Mouse (Mus musculus) hindbrain, embryonic 13.5 days (tissue): ENCODE results near the gene Gm10959. TPM values are rescaled to one million over a fixed set of nuclear protein-coding genes. Genes with fewer than 3 reads are reported as not detected.

ENCODE experiments used
- ATAC-seq: fragments of 200-750 bp; cut with Nextera tagmentation; 2 replicates; pipeline ENCODE4 v1.8.0; 2017; ENCODE audit warnings: moderate TSS enrichment; ENCODE audit not compliant: low FRiP score
- H3K27ac ChIP-seq: fragments of 300-500 bp; sonication (generic); 2 replicates; pipeline ENCODE4 v1.5.1; 2015; ENCODE audit warnings: inconsistent platforms, mild to moderate bottlenecking, moderate library complexity
- H3K27me3 ChIP-seq: fragments of 300-500 bp; sonication (generic); 2 replicates; pipeline ENCODE4 v1.6.1; 2015; ENCODE audit warnings: mild to moderate bottlenecking, inconsistent platforms
- H3K36me3 ChIP-seq: fragments of 300-500 bp; sonication (generic); 2 replicates; pipeline ENCODE4 v1.6.1; 2015; ENCODE audit warnings: mild to moderate bottlenecking, inconsistent platforms
- H3K4me1 ChIP-seq: fragments of 300-500 bp; sonication (generic); replicated peaks from 2 replicates; pipeline ENCODE4 v1.6.1; 2015; ENCODE audit warnings: inconsistent platforms
- H3K4me2 ChIP-seq: fragments of 300-500 bp; sonication (generic); 2 replicates; pipeline ENCODE4 v1.6.1; 2015; ENCODE audit warnings: inconsistent platforms, mild to moderate bottlenecking, moderate library complexity
- H3K4me3 ChIP-seq: fragments of 300-500 bp; sonication (generic); 2 replicates; pipeline ENCODE4 v1.5.1; 2015; ENCODE audit warnings: mild to moderate bottlenecking, inconsistent platforms
- H3K9ac ChIP-seq: fragments of 300-500 bp; sonication (generic); 2 replicates; pipeline ENCODE4 v1.6.1; 2015; ENCODE audit warnings: mild to moderate bottlenecking, inconsistent platforms
- H3K9me3 ChIP-seq: fragments of 300-500 bp; sonication (generic); 2 replicates; pipeline ENCODE4 v1.6.1; 2016; ENCODE audit warnings: inconsistent platforms
- WGBS: fragments of 180-500 bp; shearing (Covaris S2); methylation state at CpG from one replicate; pipeline ENCODE4 v1.1.7; 2015; 5-methylcytosine and 5-hydroxymethylcytosine counted together
- polyA plus RNA-seq: library from polyadenylated mRNA; unstranded; fragments of >200 nt; fragmentation: Nextera tagmentation; extraction: Ambion mirVana; gene quantifications from 2 replicates; pipeline ENCODE4 v1.2.1, GENCODE M21; 2015

The Gm10959 gene
- polyA plus RNA-seq, 1 experiment from 2014 or later = not detected

DNA sequence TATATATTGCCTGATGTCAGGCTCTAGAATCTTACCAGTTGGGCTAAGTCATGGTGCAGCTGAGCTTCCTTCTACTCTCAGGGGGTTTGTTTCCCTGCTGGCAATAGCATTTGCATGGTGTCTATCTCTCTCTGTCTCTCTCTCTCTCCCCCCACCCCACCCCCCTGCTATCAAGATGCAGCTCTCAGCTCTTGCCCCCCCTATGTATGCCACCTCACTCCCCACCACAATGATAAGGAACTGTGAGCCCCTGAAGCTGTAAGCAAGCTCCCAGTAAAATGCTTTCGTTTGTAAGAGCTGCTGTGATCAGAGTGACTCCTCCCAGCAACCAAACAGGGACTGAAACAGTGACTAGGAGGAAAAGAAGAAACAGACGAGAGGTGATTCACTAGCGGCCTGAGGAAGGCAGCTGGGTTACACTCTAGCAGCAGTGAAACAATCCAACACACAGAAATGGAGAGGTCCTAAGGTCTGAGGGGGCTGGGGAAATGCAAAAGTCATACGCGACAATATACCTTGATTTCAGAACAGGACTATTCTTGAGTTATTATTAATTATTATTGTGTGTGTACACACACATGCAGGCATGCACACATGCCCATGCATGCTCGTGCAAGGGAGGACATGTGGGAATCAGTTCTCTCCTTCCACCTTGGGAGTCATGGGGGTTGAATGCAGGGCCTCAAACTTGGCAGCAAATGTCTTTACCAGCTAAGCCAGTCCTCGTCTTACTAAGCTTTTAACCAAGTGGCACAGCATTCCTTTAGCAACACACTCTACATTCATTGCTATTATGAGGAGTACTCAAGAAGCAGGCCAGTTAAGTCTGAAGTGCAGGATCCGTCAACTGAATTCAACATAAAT, 1.6 kb upstream of the Gm10959 start:
- Histone ChIP-seq H3K36me3 (no peaks in the 10 kb centered on the region), H3K4me3 (no peak overlapping the region), H3K4me1 (peaks cover under 1% of the 10 kb centered on the region; the same call in 1 of the 2 replicates), H3K27ac (no peak overlapping the region), H3K9ac (no peak overlapping the region), H3K4me2 (no peak overlapping the region), H3K27me3 (no peaks in the 10 kb centered on the region), H3K9me3 (no peaks in the 10 kb centered on the region)
- no peak for ATAC-seq
- 72% methylated on average over 8 of the region's 8 CpGs for WGBS

DNA sequence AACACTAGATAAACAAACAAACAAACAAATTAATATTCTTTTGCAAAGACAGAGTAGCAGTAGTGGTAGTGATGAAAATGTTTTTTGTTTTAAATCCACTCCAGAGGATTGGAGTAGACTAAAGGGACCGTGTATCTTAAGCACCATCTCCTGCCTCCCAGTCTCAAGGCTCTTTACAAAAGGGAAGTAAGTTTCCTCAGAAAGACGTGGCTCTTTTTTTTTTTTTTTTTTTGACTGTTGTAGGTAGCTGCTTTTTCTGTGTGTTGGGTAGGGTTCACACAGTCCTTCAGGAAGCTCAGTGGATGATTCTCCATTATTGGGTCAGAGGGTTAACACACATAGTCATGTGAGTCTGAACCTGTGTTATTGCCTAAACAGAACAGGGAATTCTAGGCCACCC, 488 bp downstream of the Gm10959 start:
- Histone ChIP-seq H3K27ac (no peak overlapping the region), H3K4me1 (no peaks in the 10 kb centered on the region), H3K36me3 (no peaks in the 10 kb centered on the region), H3K4me3 (no peak overlapping the region), H3K27me3 (no peaks in the 10 kb centered on the region), H3K4me2 (no peak overlapping the region), H3K9ac (no peak overlapping the region), H3K9me3 (no peaks in the 10 kb centered on the region)
- WGBS = 55% methylated on average over 2 of the region's 2 CpGs
- no peak for ATAC-seq

- H3K4me1 ChIP-seq = no peaks in the 10 kb centered on the region
- H3K27me3 ChIP-seq = no peaks in the 10 kb centered on the region
- no peak for ATAC-seq
- H3K4me3 ChIP-seq = no peak overlapping the region
- H3K36me3 ChIP-seq = no peaks in the 10 kb centered on the region
- H3K9ac ChIP-seq = no peak overlapping the region
- no peak overlapping the region for H3K27ac ChIP-seq
- 92% methylated on average over 6 of the region's 6 CpGs for WGBS
- no peaks in the 10 kb centered on the region for H3K9me3 ChIP-seq
- H3K4me2 ChIP-seq = no peak overlapping the region
Observed at GRCm38 (mm10) chr3:122916191-122916680, 2.9 kb downstream of the Gm10959 start.

- Histone ChIP-seq H3K4me3 (no peak overlapping the region), H3K4me1 (no peaks in the 10 kb centered on the region), H3K4me2 (no peak overlapping the region), H3K9ac (no peak overlapping the region), H3K27ac (no peak overlapping the region), H3K9me3 (no peaks in the 10 kb centered on the region), H3K36me3 (no peaks in the 10 kb centered on the region), H3K27me3 (no peaks in the 10 kb centered on the region)
- ATAC-seq = no peak
- 93% methylated on average over 5 of the region's 5 CpGs for WGBS
Observed at GRCm38 (mm10) chr3:122915493-122915892, 3.7 kb downstream of the Gm10959 start.

DNA sequence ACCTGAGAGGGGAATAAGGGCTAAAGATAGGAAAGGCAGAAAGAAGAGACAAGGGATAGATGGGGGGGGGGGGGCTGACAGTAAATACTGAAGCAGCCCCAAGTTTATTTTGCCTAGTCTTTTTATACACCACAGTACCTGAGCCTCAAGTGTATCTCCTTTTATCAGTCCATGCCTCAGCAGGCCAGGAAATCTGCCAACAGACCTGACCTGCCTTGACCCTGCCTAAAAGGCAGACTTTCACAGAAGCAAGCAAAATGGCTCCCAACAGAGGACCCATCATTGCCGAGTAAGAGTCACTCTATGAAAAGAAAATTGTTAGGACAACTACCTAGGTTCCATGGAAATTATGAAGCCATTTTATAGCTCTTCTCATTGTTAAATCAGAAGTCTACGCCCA, 11.3 kb downstream of the Gm10959 start:
- H3K4me1 ChIP-seq = no peaks in the 10 kb centered on the region
- ATAC-seq = no peak
- no peaks in the 10 kb centered on the region for H3K27me3 ChIP-seq
- H3K36me3 ChIP-seq = no peaks in the 10 kb centered on the region
- H3K4me3 ChIP-seq = no peak overlapping the region
- no peak overlapping the region for H3K27ac ChIP-seq
- no peak overlapping the region for H3K4me2 ChIP-seq
- H3K9me3 ChIP-seq = no peaks in the 10 kb centered on the region
- no peak overlapping the region for H3K9ac ChIP-seq
- WGBS = 80% methylated on average over 2 of the region's 2 CpGs

GRCm38 (mm10) chr3:122903746-122904433, 15.3 kb downstream of the Gm10959 start:
- Histone ChIP-seq H3K27ac (no peak overlapping the region), H3K4me3 (no peak overlapping the region), H3K36me3 (no peaks in the 10 kb centered on the region), H3K9ac (no peak overlapping the region), H3K27me3 (no peaks in the 10 kb centered on the region), H3K9me3 (no peaks in the 10 kb centered on the region), H3K4me2 (no peak overlapping the region), H3K4me1 (no peaks in the 10 kb centered on the region)
- ATAC-seq = peak; percentile 65; the same call in 1 of the 2 replicates
- WGBS = 46% methylated on average over 12 of the region's 12 CpGs

DNA sequence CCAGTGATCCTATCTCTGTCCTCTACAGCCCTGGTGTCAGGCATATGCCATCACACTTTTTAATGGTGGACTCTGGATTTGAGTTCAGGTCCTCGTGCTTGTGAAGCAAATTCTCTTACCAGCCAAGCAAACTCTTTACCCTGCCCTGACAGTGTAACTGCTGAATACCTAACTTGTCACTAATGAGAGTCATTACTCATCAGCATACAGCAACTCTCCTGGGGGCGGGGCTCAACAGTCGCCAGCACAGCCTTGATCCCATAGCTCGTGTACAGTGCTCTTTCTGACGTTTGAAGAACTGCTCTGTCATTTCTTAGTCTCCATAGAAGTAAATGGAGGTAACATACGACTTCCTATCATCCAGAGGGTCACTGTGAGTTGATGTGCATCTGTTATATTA, 20.9 kb downstream of the Gm10959 start:
- no peaks in the 10 kb centered on the region for H3K4me1 ChIP-seq
- 56% methylated on average over 6 of the region's 6 CpGs for WGBS
- H3K27ac ChIP-seq = no peak overlapping the region
- no peak overlapping the region for H3K4me2 ChIP-seq
- no peak for ATAC-seq
- no peaks in the 10 kb centered on the region for H3K27me3 ChIP-seq
- no peaks in the 10 kb centered on the region for H3K36me3 ChIP-seq
- no peak overlapping the region for H3K9ac ChIP-seq
- H3K4me3 ChIP-seq = no peak overlapping the region
- H3K9me3 ChIP-seq = no peaks in the 10 kb centered on the region

GRCm38 (mm10) chr3:122895189-122895731, 23.9 kb downstream of the Gm10959 start:
- no peaks in the 10 kb centered on the region for H3K4me1 ChIP-seq
- no peak overlapping the region for H3K9ac ChIP-seq
- H3K27me3 ChIP-seq = no peaks in the 10 kb centered on the region
- no peak overlapping the region for H3K4me2 ChIP-seq
- no peak overlapping the region for H3K27ac ChIP-seq
- WGBS = 91% methylated on average over 11 of the region's 11 CpGs
- no peak for ATAC-seq
- H3K4me3 ChIP-seq = no peak overlapping the region
- H3K9me3 ChIP-seq = no peaks in the 10 kb centered on the region
- H3K36me3 ChIP-seq = no peaks in the 10 kb centered on the region

- no peak within 1 kb of the TSS for H3K4me2 ChIP-seq
- H3K36me3 ChIP-seq = no peaks in the 10 kb centered on the region
- H3K4me1 ChIP-seq = no peaks in the 10 kb centered on the region
- no peak for ATAC-seq
- no peaks in the 10 kb centered on the region for H3K9me3 ChIP-seq
- no peak within 1 kb of the TSS for H3K9ac ChIP-seq
- WGBS = 96% methylated on average over 3 of the region's 3 CpGs
- no peak within 1 kb of the TSS for H3K4me3 ChIP-seq
- H3K27me3 ChIP-seq = no peaks in the 10 kb centered on the region
- no peak within 1 kb of the TSS for H3K27ac ChIP-seq
Observed at GRCm38 (mm10) chr3:122894772-122895171, 24.4 kb downstream of the Gm10959 start, which contains the start of gene Fabp2. Gene Fabp2, plus strand, starts transcription at chr3:122895072.

GRCm38 (mm10) chr3:122888371-122888819, 30.8 kb downstream of the Gm10959 start:
- H3K9me3 ChIP-seq = no peaks in the 10 kb centered on the region
- ATAC-seq = no peak
- 87% methylated on average over 5 of the region's 5 CpGs for WGBS
- H3K27ac ChIP-seq = no peak overlapping the region
- no peaks in the 10 kb centered on the region for H3K4me1 ChIP-seq
- no peak overlapping the region for H3K4me3 ChIP-seq
- H3K27me3 ChIP-seq = no peaks in the 10 kb centered on the region
- no peaks in the 10 kb centered on the region for H3K36me3 ChIP-seq
- H3K9ac ChIP-seq = no peak overlapping the region
- no peak overlapping the region for H3K4me2 ChIP-seq

DNA sequence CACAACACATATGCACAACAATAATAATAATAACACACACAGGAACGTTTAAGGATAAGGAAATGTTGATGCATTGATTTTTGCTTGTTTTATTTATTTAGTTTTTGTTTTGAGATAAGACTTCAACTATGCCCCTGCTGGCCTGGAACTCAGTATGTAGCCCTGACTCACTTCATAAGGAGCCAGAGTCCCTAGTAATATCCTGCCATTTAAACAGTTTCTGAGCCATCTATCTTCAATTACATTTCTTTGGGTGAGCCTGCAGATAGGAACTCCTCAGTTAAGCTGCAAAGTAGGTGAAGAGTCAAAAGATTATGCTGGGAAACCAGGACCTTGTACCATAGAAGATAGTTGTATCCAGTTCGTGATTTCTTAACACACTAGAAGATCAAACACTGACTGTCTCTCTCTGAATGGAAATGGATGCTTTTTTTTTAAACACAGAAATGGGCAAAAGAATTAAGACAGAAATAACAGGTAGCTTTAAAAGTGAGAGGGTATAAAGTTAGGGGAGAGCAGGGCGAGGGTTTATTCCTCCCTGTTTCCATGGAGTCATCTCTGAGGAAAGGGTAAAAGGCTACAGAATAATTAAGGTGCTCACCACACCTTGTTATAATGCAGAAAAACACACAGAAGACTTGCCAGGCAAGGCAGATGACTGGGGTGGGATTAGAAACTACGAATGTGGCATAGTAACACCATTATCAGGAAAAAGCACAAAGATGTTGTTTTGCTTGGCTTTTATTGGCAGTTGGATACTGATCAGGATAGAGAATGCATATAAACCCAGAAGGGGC, 31.5 kb downstream of the Gm10959 start:
- WGBS = 88% methylated on average over 4 of the region's 4 CpGs
- Histone ChIP-seq H3K9ac (no peak overlapping the region), H3K36me3 (no peaks in the 10 kb centered on the region), H3K4me1 (no peaks in the 10 kb centered on the region), H3K9me3 (no peaks in the 10 kb centered on the region), H3K4me2 (no peak overlapping the region), H3K27me3 (no peaks in the 10 kb centered on the region), H3K27ac (no peak overlapping the region), H3K4me3 (no peak overlapping the region)
- no peak for ATAC-seq
